Mouse (Mus musculus) ES-E14 (cell line): Measurements from ENCODE around the gene Adarb2. TPM values are rescaled to one million over a fixed set of nuclear protein-coding genes. Genes with fewer than 3 reads are reported as not detected.

Experiments used
- DNase-seq: peaks from one replicate; pipeline ENCODE4 v3.0.0-alpha.2; 2013; ENCODE audit warnings: low read depth, low spot score
- H3K27ac ChIP-seq: 2 replicates; pipeline ENCODE4 v1.5.1; 2012; ENCODE audit warnings: low read depth, mild to moderate bottlenecking, low read length, moderate library complexity, mixed read lengths; ENCODE audit not compliant: poor library complexity, insufficient read depth, severe bottlenecking
- H3K36me3 ChIP-seq: 2 replicates; pipeline ENCODE4 v1.6.1; 2012; ENCODE audit warnings: mild to moderate bottlenecking, low read length, moderate library complexity, mixed read lengths; ENCODE audit not compliant: control insufficient read depth, poor library complexity, insufficient read depth, severe bottlenecking
- H3K4me1 ChIP-seq, 2 experiments: fragments of 150-350 bp in 1 of 2; sonication (generic) in 1 of 2; 2 replicates each; pipeline ENCODE4 v1.6.1; 2012; ENCODE audit warnings: low read length in 2 of 2, mild to moderate bottlenecking in 1 of 2, mixed read lengths in 1 of 2; ENCODE audit not compliant: control insufficient read depth in 2 of 2, insufficient read depth in 2 of 2, poor library complexity in 1 of 2
- H3K4me3 ChIP-seq, 2 experiments: fragments of 150-350 bp in 1 of 2; sonication (generic) in 1 of 2; 2 replicates each; pipeline ENCODE4 v1.5.1; 2012; ENCODE audit warnings: low read length in 2 of 2, low read depth in 1 of 2, mild to moderate bottlenecking in 1 of 2, mixed read lengths in 1 of 2; ENCODE audit not compliant: insufficient read depth in 1 of 2, poor library complexity in 1 of 2, severe bottlenecking in 1 of 2
- H3K9ac ChIP-seq: 2 replicates; pipeline ENCODE4 v1.6.1; 2012; ENCODE audit warnings: low read depth, mild to moderate bottlenecking, low read length, mixed read lengths; ENCODE audit not compliant: poor library complexity, insufficient read depth, severe bottlenecking
- H3K9me3 ChIP-seq: fragments of 150-350 bp; sonication (generic); 2 replicates; pipeline ENCODE4 v1.6.1; 2012; ENCODE audit warnings: low read depth, mild to moderate bottlenecking, low read length; ENCODE audit not compliant: control insufficient read depth, insufficient read depth
- CHD2 ChIP-seq: IDR thresholded peaks from 2 replicates; pipeline ENCODE4 v1.6.1; 2014; ENCODE audit warnings: mild to moderate bottlenecking, low read depth, low read length, inconsistent platforms
- HCFC1 ChIP-seq: IDR thresholded peaks from 2 replicates; pipeline ENCODE4 v1.6.1; 2012; ENCODE audit warnings: low read length, inconsistent platforms, borderline replicate concordance; ENCODE audit not compliant: insufficient read depth
- MAFK ChIP-seq: IDR thresholded peaks from 2 replicates; pipeline ENCODE4 v1.6.1; 2014; ENCODE audit warnings: mild to moderate bottlenecking, low read depth, low read length, inconsistent platforms; ENCODE audit not compliant: insufficient read depth
- ZC3H11A ChIP-seq: IDR thresholded peaks from 2 replicates; pipeline ENCODE4 v1.6.1; 2012; ENCODE audit warnings: low read depth, mild to moderate bottlenecking, inconsistent platforms, low read length, borderline replicate concordance
- ZNF384 ChIP-seq: IDR thresholded peaks from 2 replicates; pipeline ENCODE4 v1.6.1; 2012; ENCODE audit warnings: low read depth, low read length, inconsistent platforms
- in situ Hi-C, 2 experiments: fragments of 600-800 bp; cut with MboI; formaldehyde crosslinking; loops; one replicate each; pipeline ENCODE4 v1.15.1; 2025; ENCODE audit warnings: low sequenced_read_pairs in 2 of 2, inconsistent platforms in 1 of 2; ENCODE audit not compliant: unreplicated experiment in 2 of 2
- total RNA-seq: library from RNA; depleted of rRNA; stranded (reverse); fragments of 300-350 nt; gene quantifications from 2 replicates; pipeline ENCODE4 v1.2.3, GENCODE M21; 2012

Gene Adarb2
- total RNA-seq, 1 experiment, result 0.27 TPM

DNA sequence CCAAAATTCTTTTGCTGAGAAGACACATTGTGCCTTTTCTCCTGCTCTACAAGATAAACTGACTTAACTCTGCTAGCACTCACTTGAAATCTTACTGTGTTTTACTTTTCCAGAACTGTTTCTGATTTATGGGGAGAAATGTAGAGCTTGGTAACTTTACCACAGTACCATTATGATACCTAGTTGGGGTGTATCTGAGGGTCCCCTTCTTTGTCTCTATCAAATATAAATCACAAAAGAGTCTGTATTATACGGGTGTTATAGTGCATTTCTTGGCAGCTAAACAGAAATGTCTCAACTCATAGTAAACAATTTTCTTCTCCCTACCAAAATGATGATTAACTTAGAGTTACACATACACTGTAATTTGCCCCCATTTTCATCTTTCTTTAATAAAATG is 162.9 kb downstream of the Adarb2 start:
- Histone ChIP-seq H3K27ac (no peak overlapping the region), H3K9me3 (no peaks in the 10 kb centered on the region), H3K36me3 (no peaks in the 10 kb centered on the region), H3K4me1 (no peaks in the 10 kb centered on the region), H3K9ac (no peak overlapping the region), H3K4me3 (no peak overlapping the region)
- in situ Hi-C loops, result no loop called here
- no peak for DNase-seq
- no peak for TF ChIP-seq MAFK
- TF ChIP-seq ZNF384, result no peak
- no peak for TF ChIP-seq ZC3H11A
- no peak for TF ChIP-seq CHD2
- TF ChIP-seq HCFC1, result no peak

DNA sequence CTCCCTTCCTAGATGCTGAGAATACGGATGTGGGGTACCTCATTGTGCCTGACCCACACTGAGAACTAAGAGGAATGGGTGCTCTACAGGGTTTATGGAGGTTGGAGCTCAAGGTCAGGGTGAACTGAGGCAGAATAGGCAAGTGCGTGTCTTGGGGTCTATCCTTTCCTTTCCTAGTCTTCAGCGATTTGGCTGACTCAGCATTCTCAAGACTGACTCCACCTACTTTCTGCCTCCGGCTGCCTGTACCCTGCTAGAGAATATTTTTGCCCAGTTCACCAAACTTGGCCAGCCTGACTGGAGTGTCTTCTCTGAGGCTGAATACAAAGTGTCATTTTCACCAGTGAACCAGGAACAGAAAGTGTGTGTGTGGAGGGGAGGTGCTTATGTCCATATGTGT is 163.4 kb downstream of the Adarb2 start:
- Histone ChIP-seq H3K9me3 (no peaks in the 10 kb centered on the region), H3K27ac (no peak overlapping the region), H3K4me3 (no peak overlapping the region), H3K4me1 (no peaks in the 10 kb centered on the region), H3K36me3 (no peaks in the 10 kb centered on the region), H3K9ac (no peak overlapping the region)
- in situ Hi-C loops, result no loop called here
- TF ChIP-seq ZNF384 (no peak), MAFK (peak; percentile 94), ZC3H11A (no peak)
- no peak for DNase-seq

DNA sequence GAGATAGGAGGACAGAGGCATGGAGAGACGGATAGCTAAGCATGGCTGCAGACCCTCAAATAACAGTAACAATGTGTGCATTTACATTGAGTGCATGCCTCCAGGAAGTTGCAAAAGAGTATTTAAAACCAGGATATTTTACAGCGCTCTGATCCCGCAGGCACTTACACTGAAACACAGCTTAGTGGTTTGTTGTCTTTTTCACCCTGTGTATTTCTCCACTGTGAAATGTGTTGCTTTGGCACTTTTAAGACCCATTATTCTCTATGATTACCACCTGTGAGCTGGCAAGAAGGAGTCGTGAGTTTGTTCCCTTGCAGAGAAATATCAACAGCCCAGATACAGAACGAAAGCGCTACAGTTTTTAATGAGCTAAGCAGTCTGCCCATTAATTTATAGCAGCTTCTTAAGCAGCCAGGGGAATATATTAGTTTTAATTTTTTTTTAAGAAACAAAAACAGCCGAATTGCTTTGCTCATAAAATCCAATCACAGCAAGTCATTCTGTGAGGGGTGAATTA is 167.3 kb downstream of the Adarb2 start:
- DNase-seq, result no peak
- in situ Hi-C loops, result no loop called here
- TF ChIP-seq HCFC1, result no peak
- no peak overlapping the region for H3K4me3 ChIP-seq
- H3K27ac ChIP-seq, result no peak overlapping the region
- no peaks in the 10 kb centered on the region for H3K4me1 ChIP-seq
- H3K9ac ChIP-seq, result no peak overlapping the region
- no peaks in the 10 kb centered on the region for H3K36me3 ChIP-seq
- H3K9me3 ChIP-seq, result no peaks in the 10 kb centered on the region

DNA sequence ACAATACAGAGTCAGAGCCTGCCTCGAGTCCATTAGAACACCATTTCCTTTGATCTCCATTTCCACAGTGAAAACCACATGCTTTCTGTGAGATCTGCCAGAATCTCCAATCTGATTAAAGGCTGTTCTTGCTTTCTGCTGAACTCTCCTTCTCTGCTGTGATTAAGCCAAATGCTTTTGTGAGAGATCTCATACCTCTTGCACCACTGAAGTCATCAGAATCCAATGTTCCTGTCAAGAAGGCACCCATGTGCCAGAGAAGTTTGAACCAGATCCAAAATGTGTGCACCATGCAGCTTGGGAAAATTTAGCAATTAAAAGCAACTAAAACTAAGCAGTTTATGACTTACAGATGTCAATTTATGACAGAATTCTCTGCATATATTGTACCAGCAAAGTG is 185.9 kb downstream of the Adarb2 start:
- no peaks in the 10 kb centered on the region for H3K36me3 ChIP-seq
- in situ Hi-C loops, result no loop called here
- no peaks in the 10 kb centered on the region for H3K4me1 ChIP-seq
- H3K9ac ChIP-seq, result no peak overlapping the region
- no peak for DNase-seq
- TF ChIP-seq HCFC1 (no peak), ZNF384 (no peak), CHD2 (no peak), ZC3H11A (no peak), MAFK (no peak)
- no peak overlapping the region for H3K27ac ChIP-seq
- no peaks in the 10 kb centered on the region for H3K9me3 ChIP-seq
- no peak overlapping the region for H3K4me3 ChIP-seq

DNA sequence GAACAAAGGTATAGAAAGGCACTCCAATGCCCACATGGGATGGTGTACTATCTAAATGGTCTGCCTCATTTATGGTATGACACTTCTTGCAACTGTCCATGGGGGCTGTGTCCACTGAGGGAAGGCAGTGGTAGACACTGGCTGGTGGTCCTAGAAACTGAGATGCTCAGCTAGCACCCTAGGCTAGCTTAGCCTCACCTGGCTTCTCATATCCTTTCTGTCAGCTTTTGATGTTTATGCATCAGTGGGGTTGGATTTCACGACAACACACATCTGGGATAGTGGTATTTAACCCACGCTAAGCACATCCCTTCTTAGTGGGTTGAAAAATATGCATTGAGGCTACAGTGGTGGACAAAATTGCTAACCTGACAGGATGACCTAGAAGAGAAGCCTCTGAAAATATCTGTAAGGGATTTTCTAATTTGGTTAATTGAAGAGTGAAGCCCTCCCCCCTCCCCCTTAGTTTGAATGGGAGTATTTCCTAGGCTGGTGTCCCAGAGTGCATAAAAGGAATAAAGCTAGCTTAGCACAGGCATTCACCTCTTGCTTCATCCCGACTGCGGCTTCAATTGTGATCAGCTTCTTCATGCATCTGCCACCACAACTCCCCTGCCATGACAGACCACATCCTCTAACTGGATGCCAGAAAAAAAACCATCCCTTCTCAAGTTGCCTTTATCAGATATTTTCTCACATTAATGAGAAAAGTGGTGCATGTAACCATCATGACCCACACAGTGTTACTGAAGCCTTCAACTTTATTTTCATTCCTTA is 197.8 kb downstream of the Adarb2 start:
- H3K27ac ChIP-seq, result no peak overlapping the region

More for the DNA sequence above, 197.8 kb downstream of the Adarb2 start:
- Histone ChIP-seq H3K4me1 (no peaks in the 10 kb centered on the region), H3K9ac (no peak overlapping the region), H3K36me3 (no peaks in the 10 kb centered on the region), H3K4me3 (no peak overlapping the region), H3K9me3 (no peaks in the 10 kb centered on the region)
- in situ Hi-C loops, result no loop called here
- TF ChIP-seq ZC3H11A (no peak), HCFC1 (no peak), CHD2 (no peak), ZNF384 (no peak), MAFK (no peak)
- DNase-seq, result no peak
